Mouse (Mus musculus): ENCODE measurements around the gene Pdk2.

- TF ChIP-seq EP300 (IDR thresholded peaks at IDR 0.05; ENCODE audit: insufficient read depth, low read depth, low read length) (no peak), CTCF (IDR thresholded peaks at IDR 0.05; ENCODE audit: low read depth, low read length) (no peak)
These were observed 61.5 kb downstream of the Pdk2 start for GRCm38 (mm10) chr11:94979462-94980179.
